Mouse (Mus musculus) forebrain, embryonic 16.5 days (tissue): Measurements from ENCODE around the gene Gm12166. TPM values are rescaled to one million over a fixed set of nuclear protein-coding genes. Genes with fewer than 3 reads are reported as not detected.
"Not testable (repeated sequence)": the region's sequence is repeated elsewhere in the genome, so short reads cannot be mapped to it uniquely, and the experiment has no call there.

ENCODE experiments used
- ATAC-seq: fragments of 200-750 bp; cut with Nextera tagmentation; 2 replicates; pipeline ENCODE4 v1.8.0; 2017; ENCODE audit warnings: mild to moderate bottlenecking, moderate library complexity
- H3K27ac ChIP-seq: fragments of 300-500 bp; sonication (generic); 2 replicates; pipeline ENCODE4 v1.5.1; 2014; ENCODE audit warnings: low read length, control low read depth
- H3K27me3 ChIP-seq: fragments of 300-500 bp; sonication (generic); replicated peaks from 2 replicates; pipeline ENCODE4 v1.6.1; 2014; ENCODE audit warnings: low read length; ENCODE audit not compliant: control insufficient read depth, insufficient read depth
- H3K36me3 ChIP-seq: fragments of 300-500 bp; sonication (generic); 2 replicates; pipeline ENCODE4 v1.6.1; 2014; ENCODE audit not compliant: control insufficient read depth, insufficient read depth
- H3K4me1 ChIP-seq: fragments of 300-500 bp; sonication (generic); replicated peaks from 2 replicates; pipeline ENCODE4 v1.6.1; 2014; ENCODE audit warnings: low read length; ENCODE audit not compliant: control insufficient read depth, insufficient read depth
- H3K4me2 ChIP-seq: fragments of 300-500 bp; sonication (generic); 2 replicates; pipeline ENCODE4 v1.6.1; 2014; ENCODE audit warnings: mild to moderate bottlenecking, low read length, control low read depth
- H3K4me3 ChIP-seq: fragments of 300-500 bp; sonication (generic); replicated peaks from 2 replicates; pipeline ENCODE4 v1.5.1; 2014; ENCODE audit warnings: mild to moderate bottlenecking, low read length, control low read depth
- H3K9ac ChIP-seq: fragments of 300-500 bp; sonication (generic); replicated peaks from 2 replicates; pipeline ENCODE4 v1.6.1; 2014; ENCODE audit warnings: low read depth, low read length, control low read depth
- H3K9me3 ChIP-seq: fragments of 300-500 bp; sonication (generic); 2 replicates; pipeline ENCODE4 v1.6.1; 2016; ENCODE audit warnings: low read length; ENCODE audit not compliant: control insufficient read depth
- WGBS: fragments of 180-500 bp; shearing (Covaris S2); extraction: QIAGEN DNeasy Blood & Tissue Kit; methylation state at CpG from one replicate; pipeline ENCODE4 v1.1.7; 2014; 5-methylcytosine and 5-hydroxymethylcytosine counted together
- polyA plus RNA-seq: library from polyadenylated mRNA; unstranded; fragments of >200 nt; fragmentation: Nextera tagmentation; extraction: Ambion mirVana; gene quantifications from 2 replicates; pipeline ENCODE4 v1.2.1, GENCODE M21; 2015

Gene Gm12166
- 4.1 and 5.0 TPM in 2 replicates for polyA plus RNA-seq

DNA sequence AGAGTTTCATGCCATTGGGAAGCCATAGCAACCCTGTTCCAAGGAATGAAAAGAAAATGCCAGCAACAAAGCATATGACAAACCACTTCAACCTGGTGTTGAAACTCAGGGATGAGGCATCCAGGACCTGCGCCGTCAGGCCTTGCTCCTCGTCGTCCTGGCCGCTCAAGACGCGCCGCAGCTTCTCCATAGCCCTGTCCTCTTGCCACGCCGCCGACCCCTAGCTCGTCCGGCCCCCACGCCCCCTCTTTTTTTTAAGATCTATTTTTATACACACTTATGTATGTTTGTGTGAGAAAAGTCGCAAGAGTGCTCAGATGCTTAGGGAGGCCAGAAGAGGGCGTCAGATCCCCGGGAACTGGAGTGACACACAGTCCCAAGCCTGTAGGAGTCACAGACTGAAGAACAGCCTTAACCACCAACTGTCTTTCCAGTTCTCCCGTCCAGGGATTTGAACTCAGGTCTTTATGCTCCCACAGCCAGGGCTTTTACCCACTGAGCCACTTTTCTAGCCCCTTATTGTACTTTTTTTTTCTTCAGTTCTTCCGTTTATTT is at the start of gene Gm12166:
TSS of gene Gm12166 (minus strand) at position 217 of the 555 bp plus-strand sequence.
- not testable (repeated sequence) for H3K36me3 ChIP-seq, H3K4me3 ChIP-seq, H3K9ac ChIP-seq, H3K9me3 ChIP-seq, H3K4me2 ChIP-seq, ATAC-seq, H3K27me3 ChIP-seq, H3K27ac ChIP-seq
- 25% methylated on average over 19 of the region's 19 CpGs for WGBS
- peaks cover 11% of the 10 kb centered on the region for H3K4me1 ChIP-seq

DNA sequence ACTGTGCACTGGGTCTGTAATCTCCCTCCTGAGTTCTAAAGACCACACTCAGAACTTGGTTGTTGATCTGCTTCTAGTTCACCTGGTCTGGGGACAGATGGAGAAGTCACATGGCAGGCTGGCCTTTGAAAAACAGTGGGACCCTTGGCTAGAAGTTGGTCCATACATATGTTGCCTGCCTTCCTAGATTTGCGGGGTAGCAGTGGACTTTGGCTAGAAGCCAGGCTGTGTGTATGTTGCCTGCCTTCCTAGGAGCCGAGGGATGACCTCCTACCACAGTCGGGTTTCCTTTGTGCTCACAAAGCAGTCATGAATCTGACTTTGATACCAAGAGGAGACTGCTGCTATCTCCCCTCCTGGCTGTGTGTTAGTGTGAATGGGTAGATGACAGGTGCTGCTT is 44.9 kb upstream of the Gm12166 start:
- Histone ChIP-seq H3K4me1 (no peaks in the 10 kb centered on the region), H3K36me3 (peaks cover 17% of the 10 kb centered on the region), H3K9me3 (no peaks in the 10 kb centered on the region), H3K4me3 (no peak overlapping the region), H3K27me3 (no peaks in the 10 kb centered on the region), H3K9ac (no peak overlapping the region), H3K27ac (no peak overlapping the region), H3K4me2 (no peak overlapping the region)
- WGBS, result 90% methylated on average over 3 of the region's 3 CpGs
- no peak for ATAC-seq

DNA sequence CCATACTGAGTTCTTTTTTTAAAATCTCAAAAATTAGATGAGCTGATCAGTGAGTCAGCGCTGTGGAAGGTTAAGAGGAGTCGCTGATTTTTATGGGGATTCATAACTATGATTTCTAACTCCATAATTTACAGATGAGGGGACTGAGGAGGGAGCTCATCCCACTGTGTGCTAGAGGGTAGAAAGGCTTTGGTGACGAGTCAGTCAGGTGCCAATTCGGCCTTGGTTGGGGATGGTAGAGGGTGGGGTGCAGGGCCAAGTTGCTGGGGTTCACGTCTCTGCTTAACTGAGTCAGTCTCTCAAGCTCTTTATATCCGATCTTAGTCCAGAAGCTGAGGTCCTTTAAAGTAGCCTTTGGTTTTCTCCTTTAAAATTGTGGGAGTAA is 44.1 kb upstream of the Gm12166 start:
- no peak overlapping the region for H3K27ac ChIP-seq
- H3K9ac ChIP-seq, result no peak overlapping the region
- no peak overlapping the region for H3K4me2 ChIP-seq
- H3K4me3 ChIP-seq, result no peak overlapping the region
- H3K4me1 ChIP-seq, result no peaks in the 10 kb centered on the region
- peaks cover 17% of the 10 kb centered on the region for H3K36me3 ChIP-seq
- WGBS, result 93% methylated on average over 6 of the region's 6 CpGs
- H3K9me3 ChIP-seq, result no peaks in the 10 kb centered on the region
- ATAC-seq, result no peak
- H3K27me3 ChIP-seq, result no peaks in the 10 kb centered on the region

DNA sequence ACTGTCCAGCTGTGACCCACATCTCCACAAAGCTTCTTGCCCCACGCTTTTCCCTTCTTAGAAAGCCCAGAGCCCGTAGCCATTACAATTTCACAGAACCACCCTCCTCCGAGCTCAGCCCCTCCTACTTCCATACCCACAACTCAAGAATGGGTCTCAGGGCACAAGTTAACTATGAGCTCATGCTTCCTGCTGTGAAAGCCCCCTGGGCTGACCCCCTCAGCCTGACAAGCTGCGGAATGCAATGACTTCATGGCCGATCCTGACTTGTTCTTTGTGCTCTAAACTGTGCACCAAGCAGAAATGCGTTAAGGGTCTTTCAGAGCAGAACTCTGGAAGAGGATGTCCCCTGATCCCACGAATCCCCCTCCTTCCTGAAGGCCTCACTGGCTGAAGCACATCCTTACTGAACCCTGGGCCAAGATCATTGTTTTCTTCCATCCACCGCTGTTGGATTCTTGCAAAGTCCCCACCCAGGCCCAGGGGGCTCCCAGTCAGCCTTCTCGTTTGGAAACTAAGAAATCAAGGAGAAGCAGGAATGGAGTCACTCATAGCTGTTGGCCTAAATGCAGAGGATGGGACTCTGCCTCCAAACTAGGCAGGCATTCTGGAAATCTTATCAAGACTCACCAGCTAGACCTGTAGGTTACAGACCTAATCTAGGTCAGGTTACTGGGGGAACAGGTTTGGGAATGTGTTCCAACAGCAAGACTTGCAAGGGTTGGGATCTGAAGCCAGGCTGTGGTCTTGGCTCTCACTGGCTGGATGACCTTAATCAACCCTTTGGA is 43.5 kb upstream of the Gm12166 start:
- Histone ChIP-seq H3K27ac (no peak overlapping the region), H3K9ac (no peak overlapping the region), H3K4me1 (no peaks in the 10 kb centered on the region), H3K4me2 (no peak overlapping the region), H3K36me3 (peaks cover 12% of the 10 kb centered on the region), H3K9me3 (no peaks in the 10 kb centered on the region), H3K27me3 (no peaks in the 10 kb centered on the region), H3K4me3 (no peak overlapping the region)
- ATAC-seq, result no peak
- 67% methylated on average over 9 of the region's 9 CpGs for WGBS

DNA sequence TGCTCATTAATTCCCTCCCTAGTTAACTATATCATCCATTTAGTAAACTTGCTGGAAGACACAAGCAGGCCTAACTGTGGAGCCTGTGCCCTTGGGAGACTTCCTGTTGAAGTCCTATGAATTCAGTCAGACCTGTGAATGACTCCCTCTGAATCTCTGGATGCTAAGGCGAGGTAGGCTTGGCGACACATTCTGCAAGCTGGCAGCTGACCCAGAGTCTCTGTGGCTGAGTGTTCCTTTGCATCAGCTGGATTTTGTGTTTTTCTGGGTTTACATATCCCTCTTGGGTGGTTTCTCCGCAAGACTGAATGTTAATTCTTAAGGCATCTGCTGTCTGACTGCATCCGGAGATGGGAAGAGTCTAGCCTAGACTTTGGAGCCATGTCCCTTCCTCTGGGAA is 40.0 kb upstream of the Gm12166 start:
- Histone ChIP-seq H3K4me1 (no peaks in the 10 kb centered on the region), H3K27ac (no peak overlapping the region), H3K4me3 (no peak overlapping the region), H3K36me3 (no peaks in the 10 kb centered on the region), H3K27me3 (no peaks in the 10 kb centered on the region), H3K4me2 (no peak overlapping the region), H3K9ac (no peak overlapping the region), H3K9me3 (no peaks in the 10 kb centered on the region)
- WGBS, result 80% methylated on average over 4 of the region's 4 CpGs
- no peak for ATAC-seq

DNA sequence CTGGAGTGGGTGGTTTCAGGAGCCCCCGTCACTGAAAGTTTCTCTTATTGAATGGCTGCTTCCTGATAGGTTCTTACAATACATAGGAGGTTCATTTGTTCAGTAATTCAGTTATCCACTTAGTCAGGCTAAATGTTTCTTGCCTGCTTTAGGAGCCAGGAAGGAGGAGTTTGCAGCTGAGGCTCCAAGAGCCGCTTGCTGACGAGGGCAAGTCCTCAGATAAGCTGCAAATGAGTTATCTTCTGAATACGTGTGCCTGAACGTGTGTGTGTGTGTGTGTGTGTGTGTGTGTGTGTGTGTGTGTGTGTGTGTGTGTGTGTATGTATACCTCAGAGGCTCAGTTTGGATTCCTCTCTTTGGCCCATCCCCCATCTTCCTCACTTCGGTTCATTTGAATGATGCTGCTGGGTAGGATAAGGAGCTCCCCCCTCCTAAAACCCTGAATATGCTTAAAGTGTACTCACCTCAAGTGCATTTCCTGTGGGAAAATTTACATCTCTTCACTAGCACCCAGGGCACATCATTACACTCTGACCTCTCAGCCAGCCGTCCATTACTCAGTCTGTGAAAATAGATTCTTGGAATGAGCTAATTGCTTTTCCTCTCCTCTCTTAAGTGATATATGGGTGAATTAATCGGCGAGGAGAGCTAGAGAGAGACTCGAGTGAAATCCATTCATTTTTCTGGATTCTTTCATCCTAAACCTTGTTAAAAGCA is 39.0 kb upstream of the Gm12166 start:
- Histone ChIP-seq H3K9ac (no peak overlapping the region), H3K36me3 (no peaks in the 10 kb centered on the region), H3K4me2 (no peak overlapping the region), H3K9me3 (no peaks in the 10 kb centered on the region), H3K4me3 (no peak overlapping the region), H3K27ac (no peak overlapping the region), H3K4me1 (no peaks in the 10 kb centered on the region), H3K27me3 (no peaks in the 10 kb centered on the region)
- WGBS, result 56% methylated on average over 10 of the region's 10 CpGs
- ATAC-seq, result 0 out of 2 replicates have a peak, but pooled peaks have one; percentile 36

DNA sequence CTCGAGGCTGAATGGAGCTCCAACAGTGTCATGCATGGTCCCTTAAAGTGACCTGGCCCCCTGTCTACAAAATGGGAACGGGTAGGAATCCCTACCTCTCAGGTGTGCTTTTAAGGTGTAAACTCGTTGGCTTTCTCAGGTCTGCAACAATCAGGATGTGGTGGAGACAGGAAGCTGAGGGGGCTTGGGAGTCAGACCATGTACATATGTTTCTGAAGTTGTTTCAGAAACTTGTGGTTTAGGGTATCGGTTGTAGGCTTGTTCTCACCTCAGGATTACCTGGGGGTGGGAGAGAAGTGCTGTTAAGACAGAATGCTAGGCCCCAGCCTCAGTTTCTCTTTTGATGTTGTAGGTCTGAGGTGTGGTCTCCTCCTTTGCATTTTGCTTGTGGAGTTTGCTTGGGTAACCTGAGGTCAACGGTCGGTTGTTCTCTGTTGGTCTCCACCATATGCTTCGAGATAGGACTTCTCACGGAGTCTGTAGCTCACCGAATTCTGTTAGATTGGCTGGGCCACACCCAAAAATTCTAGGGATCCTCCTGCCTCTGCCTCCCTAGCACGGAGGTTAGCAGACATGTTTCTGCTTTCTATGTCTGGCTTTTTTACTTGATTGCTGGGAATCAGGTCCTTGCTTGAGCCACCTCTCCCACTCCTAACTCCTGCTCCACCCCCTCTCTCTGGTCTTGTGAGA is 38.1 kb upstream of the Gm12166 start:
- ATAC-seq, result no peak
- Histone ChIP-seq H3K9me3 (no peaks in the 10 kb centered on the region), H3K27me3 (no peaks in the 10 kb centered on the region), H3K4me2 (no peak overlapping the region), H3K4me1 (no peaks in the 10 kb centered on the region), H3K9ac (no peak overlapping the region), H3K4me3 (no peak overlapping the region), H3K27ac (no peak overlapping the region), H3K36me3 (no peaks in the 10 kb centered on the region)
- 94% methylated on average over 10 of the region's 10 CpGs for WGBS

DNA sequence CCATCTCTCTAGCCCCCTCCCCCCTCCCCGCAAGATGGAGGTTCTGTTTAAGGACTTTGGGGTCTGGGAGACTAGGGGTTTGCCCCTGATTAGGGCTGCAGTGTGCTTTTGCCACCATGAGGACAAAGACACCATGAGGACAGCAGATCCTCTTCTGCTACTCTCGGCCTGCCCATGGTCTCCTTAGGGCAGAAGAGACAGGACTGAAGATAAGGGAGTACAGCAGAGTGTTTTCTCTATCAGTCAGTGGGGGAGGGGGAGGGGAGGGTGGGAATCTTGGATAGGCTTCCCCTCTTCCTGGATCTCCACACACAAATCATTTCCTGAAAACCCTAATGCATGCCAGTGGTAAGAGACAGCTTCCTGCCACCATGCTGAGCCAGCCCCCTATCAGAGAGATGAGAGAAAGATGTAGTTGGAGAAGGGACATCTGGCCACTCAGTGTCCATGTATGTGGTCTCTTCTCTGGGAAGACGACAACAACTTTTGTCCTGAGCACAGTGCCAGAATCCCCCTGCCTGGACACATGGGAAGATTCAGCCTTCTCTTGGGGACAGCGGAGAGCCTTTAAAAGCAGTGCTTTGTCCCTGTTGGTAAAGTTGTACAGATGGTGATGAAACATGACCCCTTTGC is 37.1 kb upstream of the Gm12166 start:
- no peak overlapping the region for H3K9ac ChIP-seq
- H3K9me3 ChIP-seq, result no peaks in the 10 kb centered on the region
- no peaks in the 10 kb centered on the region for H3K27me3 ChIP-seq
- H3K27ac ChIP-seq, result no peak overlapping the region
- ATAC-seq, result no peak
- no peak overlapping the region for H3K4me3 ChIP-seq
- H3K36me3 ChIP-seq, result no peaks in the 10 kb centered on the region
- no peaks in the 10 kb centered on the region for H3K4me1 ChIP-seq
- WGBS, result 86% methylated on average over 4 of the region's 4 CpGs
- H3K4me2 ChIP-seq, result no peak overlapping the region

DNA sequence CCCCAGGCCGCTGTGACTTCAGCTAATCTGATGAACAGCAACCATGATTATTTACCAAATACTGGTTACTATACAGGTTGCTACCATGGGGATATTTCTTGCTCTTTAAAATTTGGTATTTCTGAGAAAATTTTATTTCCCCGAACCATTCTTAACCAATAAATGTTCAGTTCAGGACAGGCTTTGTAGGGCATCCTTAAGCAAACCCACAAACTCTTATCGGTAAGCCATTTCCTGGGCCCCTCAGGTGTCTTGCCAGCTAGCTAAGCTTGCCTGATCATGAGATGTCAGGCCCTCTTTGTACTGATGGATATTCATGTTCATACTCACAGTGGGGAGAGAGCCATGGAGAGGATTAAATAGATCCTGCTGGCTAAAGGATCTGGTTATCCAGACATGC is 34.3 kb upstream of the Gm12166 start:
- Histone ChIP-seq H3K36me3 (0 out of 2 replicates have a peak, but pooled peaks cover 2% of the 10 kb centered on the region), H3K9ac (no peak overlapping the region), H3K27ac (no peak overlapping the region), H3K4me2 (no peak overlapping the region), H3K9me3 (no peaks in the 10 kb centered on the region), H3K4me3 (no peak overlapping the region), H3K27me3 (no peaks in the 10 kb centered on the region), H3K4me1 (no peaks in the 10 kb centered on the region)
- 86% methylated on average over 3 of the region's 3 CpGs for WGBS
- no peak for ATAC-seq
